Mouse (Mus musculus): Measurements from ENCODE around the gene Polr1c. TPM values are rescaled to one million over a fixed set of nuclear protein-coding genes. Genes with fewer than 3 reads are reported as not detected.

Polr1c gene
- 10 to 100 TPM; 37.2 to 40.1 TPM for total RNA-seq (2021)
- long read RNA-seq, transcript Polr1c-201 (9 exons, 1,314 nt), result major isoform, 33 of 41 reads
- long read RNA-seq, partial matches to known transcripts, result 4 of 41 reads
- long read RNA-seq, other reads (novel, unspliced or antisense), result 4 of 41 reads

DNA sequence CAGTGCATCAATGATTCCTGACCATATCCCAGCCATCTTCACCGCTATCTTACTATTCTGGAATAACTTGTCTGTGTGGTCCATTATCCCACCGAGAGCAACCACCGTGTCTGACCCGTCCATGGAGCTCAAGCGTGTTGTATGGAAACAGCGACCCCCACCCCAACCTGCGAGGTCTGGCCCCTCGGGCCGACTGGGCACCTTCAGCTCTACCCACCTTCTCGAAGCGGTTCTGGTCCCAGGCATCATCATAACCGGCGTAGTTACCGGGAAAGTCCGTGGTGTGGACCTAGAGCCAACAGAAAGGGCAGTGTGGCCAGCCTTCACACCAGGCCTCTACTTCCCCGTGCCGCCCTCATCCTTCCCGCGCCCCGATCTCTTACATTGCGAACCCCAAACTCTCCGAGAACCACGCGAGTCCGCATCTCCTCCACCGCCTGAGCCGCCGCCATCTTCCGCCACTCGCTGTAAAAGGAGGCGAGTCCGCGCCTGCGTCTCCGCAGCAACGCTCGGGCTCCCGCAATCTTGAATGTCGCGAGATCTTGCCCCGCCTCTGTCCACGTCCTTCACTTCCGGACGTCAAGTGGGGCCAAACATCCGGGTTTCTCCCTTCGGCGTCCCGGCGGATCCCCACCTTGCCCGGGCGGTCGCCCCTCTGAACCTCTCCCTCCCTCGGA lies at the start of gene Polr1c, which contains the start of gene Yipf3:
Polr1c (minus strand) TSS at position 543 of the 677 bp plus-strand sequence.
Yipf3 (plus strand) TSS at position 569 of the 677 bp plus-strand sequence.
- peak; percentile 94 to 96 for DNase-seq (ENCODE audit: low spot score in 2 of 2)

- DNase-seq (ENCODE audit: low spot score in 2 of 2), result no peak
These were observed 49.1 kb upstream of the Polr1c start for GRCm38 (mm10) chr17:46297028-46297363.

- no peak for DNase-seq (ENCODE audit: low spot score in 2 of 2)
These were observed 48.7 kb upstream of the Polr1c start for GRCm38 (mm10) chr17:46296601-46297000.

DNA sequence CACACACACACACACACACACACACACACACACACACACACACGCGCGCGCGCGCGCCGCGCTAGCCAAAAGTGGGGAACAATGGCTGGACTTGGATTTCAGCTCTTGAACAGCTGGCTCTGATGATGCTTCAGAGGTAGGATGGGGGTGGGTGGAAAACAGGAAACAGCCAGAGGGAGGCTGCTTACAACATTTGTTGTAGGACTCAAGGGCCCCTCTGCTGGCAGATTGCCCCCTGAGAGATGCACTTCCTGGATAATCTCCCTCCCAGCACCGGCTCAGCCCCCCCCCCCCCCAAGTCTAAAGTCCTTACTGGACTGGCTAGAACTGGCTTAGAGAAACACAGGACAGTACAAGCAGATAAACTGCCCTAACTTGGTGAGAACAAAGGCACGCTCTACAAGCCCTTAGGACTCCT lies 39.8 kb upstream of the Polr1c start:
- DNase-seq (ENCODE audit: low spot score in 2 of 2), result no peak

DNA sequence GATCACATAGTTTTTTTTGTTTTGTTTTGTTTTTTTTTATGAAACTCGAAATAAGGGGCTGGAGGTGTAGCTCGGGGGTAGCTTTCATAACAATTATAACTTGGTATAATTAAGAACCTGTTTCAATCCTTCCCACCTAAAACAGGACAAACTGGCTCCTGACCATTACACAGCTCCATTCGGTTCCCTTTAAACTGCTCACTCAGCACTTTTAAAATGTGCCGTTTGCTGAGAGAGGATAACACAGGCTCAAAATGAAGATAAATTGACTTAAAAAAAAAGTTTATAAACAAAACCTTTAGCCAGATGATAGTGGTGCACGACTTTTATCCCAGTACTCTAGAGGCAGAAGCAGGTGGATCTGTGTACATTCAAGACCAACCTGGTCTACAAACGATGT lies 37.6 kb upstream of the Polr1c start:
- no peak for DNase-seq (ENCODE audit: low spot score in 2 of 2)

DNA sequence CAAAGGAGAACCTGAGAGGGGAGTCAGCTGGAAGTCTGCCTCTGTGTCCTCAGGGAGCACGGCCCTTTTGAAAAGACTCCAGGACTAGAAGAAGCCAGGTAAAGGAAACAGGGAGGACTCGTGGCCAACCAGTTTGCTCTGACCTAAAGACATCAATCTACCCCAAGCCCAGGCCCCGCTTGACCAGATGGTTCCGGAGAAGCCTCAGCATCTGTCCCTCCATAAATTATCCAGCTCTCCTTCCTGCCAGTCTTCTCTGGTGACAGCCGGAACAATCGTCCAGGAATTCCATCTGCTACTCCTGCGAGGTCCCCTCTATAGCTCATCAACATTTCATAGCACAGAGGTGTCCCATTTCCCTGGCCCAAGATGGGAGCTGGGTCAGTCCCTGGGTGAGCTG lies 36.8 kb upstream of the Polr1c start:
- DNase-seq (ENCODE audit: low spot score in 2 of 2), result no peak

DNA sequence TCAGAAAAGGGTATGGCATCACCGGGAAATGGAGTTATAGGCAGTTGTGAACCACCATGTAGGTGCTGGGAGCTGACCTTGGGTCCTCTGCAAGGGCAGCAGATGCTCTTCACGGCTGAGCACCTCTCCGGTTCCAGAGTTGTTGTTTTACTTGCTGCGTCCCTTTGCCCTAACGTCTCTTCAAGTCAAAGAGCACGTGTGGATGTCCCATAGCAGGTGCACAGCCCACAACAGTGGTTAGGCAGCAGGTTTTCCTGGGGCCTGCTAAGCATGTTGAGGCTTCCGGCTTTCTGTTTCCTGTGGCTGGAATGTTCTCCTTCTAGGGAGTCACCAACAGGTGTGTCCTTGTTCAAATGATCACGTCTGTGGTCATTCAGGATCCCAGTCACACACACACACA lies 36.1 kb upstream of the Polr1c start:
- no peak for DNase-seq (ENCODE audit: low spot score in 2 of 2)

DNA sequence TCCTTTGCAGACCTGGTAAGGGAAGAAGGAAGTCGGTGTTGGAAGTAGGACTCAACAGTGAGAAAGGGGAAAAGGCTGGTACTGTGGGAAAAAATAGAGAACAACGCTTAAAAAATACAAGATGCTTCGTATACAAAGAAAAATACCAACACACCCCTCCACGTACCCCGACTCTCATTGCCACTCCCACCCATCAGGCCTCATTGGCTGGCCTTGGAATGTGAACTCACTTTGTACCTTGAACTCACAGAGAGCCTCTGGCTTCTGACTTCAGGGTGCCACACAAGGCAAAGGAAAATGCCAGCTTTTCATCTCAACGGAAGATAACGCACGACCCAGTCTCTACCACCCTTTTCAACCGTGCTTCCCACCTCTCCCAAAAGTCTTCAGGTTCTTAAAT lies 35.3 kb upstream of the Polr1c start:
- DNase-seq (ENCODE audit: low spot score in 2 of 2), result no peak

GRCm38 (mm10) chr17:46282483-46283123 lies 34.7 kb upstream of the Polr1c start, which contains the start of gene Tjap1:
Gene Tjap1 (minus strand): TSS chr17:46283026.
- DNase-seq (ENCODE audit: low spot score in 2 of 2), result peak; percentile 78 to 82

DNA sequence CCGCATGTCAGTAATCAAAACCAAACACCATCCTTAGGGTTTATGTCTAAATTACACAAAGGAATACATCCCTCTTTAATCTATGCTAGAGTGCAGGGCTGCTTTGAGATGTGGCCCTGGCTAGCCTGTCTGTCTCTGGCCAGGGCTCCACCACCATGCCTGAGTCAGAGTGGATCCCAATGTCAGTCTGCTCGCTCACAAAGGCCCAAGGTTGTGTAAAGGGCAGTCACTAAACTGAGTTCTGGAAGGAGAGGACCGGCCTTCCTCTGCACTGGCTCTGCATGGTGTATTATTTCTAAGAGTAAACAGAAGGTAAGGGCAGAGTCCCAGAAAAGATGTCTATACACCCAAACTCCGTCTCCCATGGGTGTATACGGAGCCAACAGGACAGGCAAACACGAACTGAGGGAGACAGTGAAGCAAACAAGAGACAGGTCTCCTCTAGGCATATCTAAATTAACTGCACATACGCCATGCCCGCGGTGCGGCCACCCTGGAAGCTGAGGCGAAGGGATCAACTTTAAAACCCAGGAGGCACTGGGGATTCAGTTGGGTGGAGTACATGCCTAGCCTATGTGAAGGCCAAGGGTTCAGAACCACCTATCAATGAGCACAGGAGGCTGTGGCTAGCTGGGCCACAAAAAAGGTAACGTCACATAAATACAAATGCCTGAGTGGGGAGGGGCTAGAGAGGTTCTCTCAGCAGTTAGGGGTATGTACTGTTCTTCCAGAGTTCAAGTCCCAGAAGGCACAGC lies 30.3 kb upstream of the Polr1c start:
- DNase-seq (ENCODE audit: low spot score in 2 of 2), result no peak

DNA sequence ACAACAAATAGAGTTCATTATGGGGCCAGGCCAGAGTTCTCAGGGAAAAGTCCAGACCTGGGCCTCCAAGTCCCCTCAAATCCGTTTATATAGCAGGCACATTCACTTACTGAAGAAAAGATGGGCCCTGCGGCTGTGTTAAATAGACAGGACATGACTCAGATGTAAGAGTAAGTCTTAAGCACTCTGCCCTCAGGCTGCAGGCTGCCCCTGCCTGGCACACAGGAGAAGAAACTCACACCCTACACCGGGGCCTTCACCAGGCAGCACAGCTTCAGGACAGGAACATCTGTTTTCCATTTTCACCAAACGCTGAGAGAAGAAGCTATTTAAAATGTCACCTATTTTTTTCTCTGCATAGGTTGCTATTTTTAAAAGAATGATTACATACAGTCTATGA lies 29.7 kb upstream of the Polr1c start:
- DNase-seq (ENCODE audit: low spot score in 2 of 2), result no peak

DNA sequence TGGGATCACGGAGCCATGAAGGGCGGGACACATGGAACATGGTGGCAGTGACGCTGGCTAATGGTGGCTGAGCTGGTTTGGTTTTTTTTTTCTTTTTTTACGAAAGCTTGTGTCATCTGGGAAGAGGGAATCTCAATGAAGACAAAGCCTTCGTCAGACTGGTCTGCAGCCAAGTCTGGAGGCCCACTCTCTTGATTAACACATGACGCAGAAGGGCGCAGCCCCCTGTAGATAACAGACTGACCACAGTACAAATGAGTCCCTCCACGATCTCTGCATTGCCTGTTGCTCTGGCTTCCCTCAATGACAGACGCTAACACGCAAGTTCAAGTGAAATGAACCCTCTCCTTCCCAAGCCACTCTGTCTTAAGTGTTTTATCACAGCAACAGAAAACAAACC lies 27.7 kb upstream of the Polr1c start:
- DNase-seq (ENCODE audit: low spot score in 2 of 2), result no peak

- DNase-seq (ENCODE audit: low spot score in 2 of 2), result no peak
These were observed 27.2 kb upstream of the Polr1c start for GRCm38 (mm10) chr17:46275034-46275433.

DNA sequence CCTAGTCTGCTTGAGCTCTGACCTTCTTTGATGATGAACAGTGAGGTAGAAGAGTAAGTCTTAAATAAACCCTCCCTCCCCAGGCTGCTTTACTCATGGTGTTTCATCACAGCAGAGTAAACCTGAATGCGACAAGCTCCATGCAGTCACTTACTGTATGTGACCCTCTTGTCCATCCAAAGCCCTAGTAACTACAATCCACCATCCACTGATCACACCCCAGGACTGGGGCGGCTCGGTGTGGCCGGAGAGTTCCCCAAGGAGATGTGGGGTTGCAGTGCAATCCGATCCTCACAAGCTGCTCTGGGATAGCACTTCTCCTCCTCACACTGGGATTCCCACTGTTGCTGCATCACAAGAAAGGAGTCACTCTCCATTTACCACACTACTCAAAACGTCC lies 26.6 kb upstream of the Polr1c start:
- DNase-seq (ENCODE audit: low spot score in 2 of 2), result no peak

DNA sequence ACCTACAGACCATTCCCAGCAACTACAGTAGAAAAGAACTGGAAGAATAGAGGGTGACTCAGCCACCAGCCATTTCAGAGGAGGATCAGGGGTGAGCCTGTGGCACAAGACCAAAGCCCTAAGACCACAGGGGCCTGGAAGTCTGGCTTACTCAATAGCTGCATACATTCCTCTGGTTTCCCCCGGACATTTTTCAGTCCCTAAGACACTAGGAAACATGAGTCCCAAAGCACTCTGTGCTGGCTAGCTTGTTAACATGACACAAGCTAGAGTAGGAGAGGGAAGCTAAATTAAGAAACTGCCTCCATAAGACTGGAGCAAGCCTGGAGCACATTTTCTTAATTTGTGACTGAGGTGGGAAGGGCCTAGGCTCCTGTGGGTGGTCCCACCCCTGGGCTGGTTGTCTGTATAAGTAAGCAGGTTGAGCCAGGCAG lies 26.0 kb upstream of the Polr1c start:
- DNase-seq (ENCODE audit: low spot score in 2 of 2), result no peak

DNA sequence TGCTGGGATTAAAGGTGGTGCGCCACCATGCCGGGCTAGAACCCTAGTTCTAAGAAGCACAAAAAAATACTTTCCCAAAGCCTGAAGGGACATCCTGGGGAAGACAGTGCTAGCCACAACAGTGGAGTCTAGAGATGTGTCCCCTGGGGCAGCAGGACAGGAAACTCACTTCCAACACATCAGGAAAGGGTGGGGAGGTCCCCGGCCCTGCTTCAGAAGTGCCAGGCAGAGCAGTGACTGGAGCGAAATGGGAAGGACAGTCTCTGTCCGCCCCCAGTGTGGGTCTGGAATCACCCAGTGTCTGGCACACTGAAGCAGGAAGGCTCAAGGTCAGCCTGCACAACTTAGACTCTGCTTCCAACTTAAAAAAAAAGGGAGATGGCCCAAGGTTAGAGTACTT lies 24.8 kb upstream of the Polr1c start:
- no peak for DNase-seq (ENCODE audit: low spot score in 2 of 2)

- no peak for DNase-seq (ENCODE audit: low spot score in 2 of 2)
These were observed 24.2 kb upstream of the Polr1c start for GRCm38 (mm10) chr17:46272058-46272457.

DNA sequence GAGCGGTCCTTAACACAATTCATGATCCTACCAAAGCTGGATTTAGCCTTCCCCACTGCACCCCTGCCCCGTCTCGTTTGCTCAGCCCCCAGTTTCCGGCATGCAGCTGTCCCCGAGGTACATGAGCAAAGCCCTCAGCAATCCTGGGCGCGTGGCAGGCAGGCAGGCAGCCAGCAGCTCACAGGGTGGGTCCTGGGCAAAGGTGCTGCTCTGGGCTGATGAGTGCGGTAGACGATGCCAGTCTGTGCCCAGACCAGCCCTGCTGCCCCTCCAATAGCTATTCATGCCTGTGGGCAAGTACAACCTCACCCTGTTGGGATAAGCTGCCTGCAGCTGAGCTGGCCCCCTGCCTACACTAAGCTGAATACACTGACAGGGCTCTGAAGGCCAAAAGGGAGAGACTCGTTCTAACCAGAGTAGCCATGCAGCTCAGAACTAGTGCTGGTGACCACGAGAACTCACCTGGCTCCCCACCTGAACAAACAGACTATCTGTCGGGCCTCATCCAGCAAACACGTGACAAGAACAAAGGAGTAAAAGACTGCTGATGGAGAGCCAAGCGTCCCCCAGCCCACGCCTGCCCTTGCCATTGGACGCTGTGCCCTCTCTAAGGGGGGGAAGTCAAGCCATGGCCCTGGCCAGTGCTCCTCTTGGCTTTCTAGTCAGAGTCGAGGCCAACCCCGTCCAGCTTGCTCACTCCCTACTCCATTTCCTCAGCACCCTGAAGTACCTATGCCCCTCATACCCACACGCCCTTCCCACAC lies 22.1 kb upstream of the Polr1c start:
- DNase-seq (ENCODE audit: low spot score in 2 of 2), result peak in 1 of 2 experiments; percentile 50

- DNase-seq (ENCODE audit: low spot score in 2 of 2), result no peak
These were observed 20.3 kb upstream of the Polr1c start for GRCm38 (mm10) chr17:46268026-46268720.

DNA sequence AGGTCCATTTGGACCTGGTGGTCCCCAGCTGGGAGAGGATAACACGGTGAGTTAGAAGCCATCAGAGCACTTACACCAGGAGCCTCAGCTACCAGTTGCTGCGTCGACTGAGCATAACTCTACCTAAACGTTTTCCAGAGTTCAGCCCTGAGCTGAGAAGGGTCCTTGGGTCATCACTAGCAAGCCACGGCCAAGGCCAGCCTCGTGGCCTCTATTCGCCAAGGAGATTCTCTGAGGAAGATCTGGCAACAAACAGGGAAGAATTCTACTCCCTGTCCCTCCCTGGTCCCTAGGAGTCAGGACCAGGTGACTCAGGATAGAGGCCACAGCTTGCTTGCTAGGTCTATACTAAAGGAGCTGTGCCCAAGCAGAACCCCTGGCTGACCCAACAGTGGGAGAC lies 19.7 kb upstream of the Polr1c start:
- DNase-seq (ENCODE audit: low spot score in 2 of 2), result no peak

DNA sequence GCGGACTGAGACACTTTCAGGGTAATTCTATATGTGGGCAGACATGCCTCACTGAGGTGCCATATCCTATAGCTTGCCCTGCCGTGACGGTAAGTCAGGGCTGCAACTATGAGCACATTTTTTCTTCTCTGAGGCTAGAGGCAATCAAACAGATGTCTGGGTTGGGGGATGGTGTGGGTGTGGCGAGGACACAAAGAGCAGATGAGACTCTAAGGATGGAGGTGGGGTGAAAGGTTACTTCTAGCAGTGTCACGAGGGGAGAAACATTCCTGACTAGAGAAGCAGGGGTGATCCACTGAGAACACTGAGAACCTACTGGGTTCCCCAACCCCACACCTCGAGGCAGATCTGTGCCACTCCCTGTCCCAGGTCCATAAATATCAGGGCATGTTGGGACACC lies 19.1 kb upstream of the Polr1c start:
- no peak for DNase-seq (ENCODE audit: low spot score in 2 of 2)
